Mouse (Mus musculus) olfactory bulb, adult 2 months (tissue): ENCODE data around the gene Wdr81.

Experiments
- CTCF ChIP-seq: fragments of 200-500 bp; IDR thresholded peaks from 2 replicates; pipeline ENCODE4 v1.5.1; 2012; ENCODE audit warnings: low read depth, mild to moderate bottlenecking, low read length, moderate library complexity; ENCODE audit not compliant: insufficient read depth
- POLR2A ChIP-seq: fragments of 200-500 bp; IDR thresholded peaks from 2 replicates; pipeline ENCODE4 v1.6.1; 2012; ENCODE audit warnings: mild to moderate bottlenecking, low read depth, low read length, moderate library complexity; ENCODE audit not compliant: insufficient read depth

- TF ChIP-seq CTCF (no peak), POLR2A (no peak)
These were observed 13.5 kb downstream of the Wdr81 start for GRCm38 (mm10) chr11:75441034-75441433.
